Mouse (Mus musculus) heart, embryonic 11.5 days (tissue): ENCODE data around the gene Sf3a2. TPM values are rescaled to one million over a fixed set of nuclear protein-coding genes. Genes with fewer than 3 reads are reported as not detected.
A peak's percentile ranks its signal among the peaks of the same experiment; 100 is the strongest.

Source experiments
- ATAC-seq: fragments of 200-750 bp; cut with Nextera tagmentation; replicated peaks from 2 replicates; pipeline ENCODE4 v1.8.0; 2017; ENCODE audit warnings: moderate library complexity; ENCODE audit not compliant: insufficient number of reproducible peaks, low FRiP score, low TSS enrichment
- H3K27ac ChIP-seq: fragments of 300-500 bp; sonication (generic); 2 replicates; pipeline ENCODE4 v1.5.1; 2014; ENCODE audit warnings: mild to moderate bottlenecking, low read depth, low read length
- H3K27me3 ChIP-seq: fragments of 300-500 bp; sonication (generic); 2 replicates; pipeline ENCODE4 v1.6.1; 2014; ENCODE audit warnings: mild to moderate bottlenecking, low read length, mixed read lengths; ENCODE audit not compliant: control insufficient read depth, insufficient read depth
- H3K36me3 ChIP-seq: fragments of 300-500 bp; sonication (generic); 2 replicates; pipeline ENCODE4 v1.6.1; 2014; ENCODE audit warnings: mild to moderate bottlenecking, low read length, moderate library complexity, mixed read lengths; ENCODE audit not compliant: control insufficient read depth, insufficient read depth
- H3K4me1 ChIP-seq: fragments of 300-500 bp; sonication (generic); 2 replicates; pipeline ENCODE4 v1.6.1; 2014; ENCODE audit warnings: low read length; ENCODE audit not compliant: control insufficient read depth, insufficient read depth
- H3K4me2 ChIP-seq: fragments of 300-500 bp; sonication (generic); 2 replicates; pipeline ENCODE4 v1.6.1; 2014; ENCODE audit warnings: mild to moderate bottlenecking, moderate library complexity
- H3K4me3 ChIP-seq: fragments of 300-500 bp; sonication (generic); 2 replicates; pipeline ENCODE4 v1.5.1; 2014; ENCODE audit warnings: low read depth, low read length
- H3K9ac ChIP-seq: fragments of 300-500 bp; sonication (generic); 2 replicates; pipeline ENCODE4 v1.6.1; 2014; ENCODE audit warnings: mild to moderate bottlenecking, low read depth, low read length, moderate library complexity
- H3K9me3 ChIP-seq: fragments of 300-500 bp; sonication (generic); replicated peaks from 2 replicates; pipeline ENCODE4 v1.6.1; 2016; ENCODE audit warnings: low read length; ENCODE audit not compliant: control insufficient read depth
- WGBS: fragments of 180-500 bp; shearing (Covaris S2); extraction: QIAGEN DNeasy Blood & Tissue Kit; methylation state at CpG from one replicate; pipeline ENCODE4 v1.1.7; 2014; ENCODE audit not compliant: insufficient replicate concordance; 5-methylcytosine and 5-hydroxymethylcytosine counted together
- polyA plus RNA-seq: library from polyadenylated mRNA; unstranded; fragments of >200 nt; fragmentation: Nextera tagmentation; extraction: Ambion mirVana; gene quantifications from 2 replicates; pipeline ENCODE4 v1.2.1, GENCODE M21; 2014

Gene Sf3a2
- polyA plus RNA-seq, 1 experiment from 2014 or later = 68.6 TPM

GRCm38 (mm10) chr10:80756509-80756908 is 41.5 kb upstream of the Sf3a2 start:
- peak overlapping the region; percentile 93 for H3K4me3 ChIP-seq
- no peak for ATAC-seq
- no peaks in the 10 kb centered on the region for H3K36me3 ChIP-seq
- 45% methylated on average over 2 of the region's 2 CpGs for WGBS
- H3K4me1 ChIP-seq = peaks cover 58% of the 10 kb centered on the region
- peak overlapping the region; percentile 99 for H3K9ac ChIP-seq
- H3K27me3 ChIP-seq = no peaks in the 10 kb centered on the region
- H3K9me3 ChIP-seq = no peaks in the 10 kb centered on the region
- H3K27ac ChIP-seq = no peak overlapping the region
- H3K4me2 ChIP-seq = peak overlapping the region; percentile 79

GRCm38 (mm10) chr10:80756967-80757366 is 41.0 kb upstream of the Sf3a2 start:
- WGBS = 68% methylated on average over 4 of the region's 4 CpGs
- peak overlapping the region; percentile 46; the same call in 1 of the 2 replicates for H3K9ac ChIP-seq
- H3K9me3 ChIP-seq = no peaks in the 10 kb centered on the region
- H3K27me3 ChIP-seq = no peaks in the 10 kb centered on the region
- no peaks in the 10 kb centered on the region for H3K36me3 ChIP-seq
- no peak overlapping the region for H3K27ac ChIP-seq
- no peak for ATAC-seq
- peak overlapping the region; percentile 93 for H3K4me3 ChIP-seq
- peaks cover 58% of the 10 kb centered on the region for H3K4me1 ChIP-seq
- H3K4me2 ChIP-seq = peak overlapping the region; percentile 79

GRCm38 (mm10) chr10:80757717-80758116 is 40.3 kb upstream of the Sf3a2 start:
- H3K4me2 ChIP-seq = peak overlapping the region; percentile 79
- no peak for ATAC-seq
- peak overlapping the region; percentile 40; the same call in 1 of the 2 replicates for H3K9ac ChIP-seq
- H3K36me3 ChIP-seq = no peaks in the 10 kb centered on the region; the same call in 1 of the 2 replicates
- WGBS = 29% methylated on average over 5 of the region's 5 CpGs
- H3K4me1 ChIP-seq = peaks cover 51% of the 10 kb centered on the region
- no peaks in the 10 kb centered on the region for H3K27me3 ChIP-seq
- H3K4me3 ChIP-seq = 0 out of 2 replicates have a peak overlapping the region, but pooled peaks have one; percentile 3
- no peaks in the 10 kb centered on the region for H3K9me3 ChIP-seq
- no peak overlapping the region for H3K27ac ChIP-seq

GRCm38 (mm10) chr10:80758651-80759050 is 39.3 kb upstream of the Sf3a2 start:
- Histone ChIP-seq H3K4me3 (no peak overlapping the region), H3K4me1 (peaks cover 51% of the 10 kb centered on the region), H3K9me3 (no peaks in the 10 kb centered on the region), H3K4me2 (no peak overlapping the region), H3K9ac (no peak overlapping the region), H3K27me3 (no peaks in the 10 kb centered on the region), H3K27ac (no peak overlapping the region; the same call in 1 of the 2 replicates), H3K36me3 (no peaks in the 10 kb centered on the region; the same call in 1 of the 2 replicates)
- ATAC-seq = no peak
- WGBS = 72% methylated on average over 7 of the region's 7 CpGs

GRCm38 (mm10) chr10:80760596-80761524 is 37.1 kb upstream of the Sf3a2 start:
- no peak for ATAC-seq
- H3K9me3 ChIP-seq = no peaks in the 10 kb centered on the region
- H3K27ac ChIP-seq = no peak overlapping the region
- H3K9ac ChIP-seq = peak overlapping the region; percentile 43; the same call in 1 of the 2 replicates
- H3K4me2 ChIP-seq = no peak overlapping the region; the same call in 1 of the 2 replicates
- WGBS = 79% methylated on average over 4 of the region's 4 CpGs
- H3K27me3 ChIP-seq = no peaks in the 10 kb centered on the region
- H3K36me3 ChIP-seq = no peaks in the 10 kb centered on the region; the same call in 1 of the 2 replicates
- no peak overlapping the region for H3K4me3 ChIP-seq
- peaks cover 51% of the 10 kb centered on the region for H3K4me1 ChIP-seq

GRCm38 (mm10) chr10:80761821-80762220 is 36.2 kb upstream of the Sf3a2 start:
- H3K4me2 ChIP-seq = no peak overlapping the region
- H3K36me3 ChIP-seq = peaks cover 3% of the 10 kb centered on the region
- no peak overlapping the region for H3K27ac ChIP-seq
- H3K4me3 ChIP-seq = no peak overlapping the region
- no peaks in the 10 kb centered on the region for H3K9me3 ChIP-seq
- H3K9ac ChIP-seq = no peak overlapping the region
- H3K27me3 ChIP-seq = no peaks in the 10 kb centered on the region
- H3K4me1 ChIP-seq = peaks cover 48% of the 10 kb centered on the region
- WGBS = 77% methylated on average over 3 of the region's 3 CpGs
- ATAC-seq = no peak

GRCm38 (mm10) chr10:80763502-80763901 is 34.5 kb upstream of the Sf3a2 start:
- H3K4me1 ChIP-seq = peaks cover 31% of the 10 kb centered on the region
- ATAC-seq = no peak
- no peak overlapping the region for H3K9ac ChIP-seq
- 86% methylated on average over 2 of the region's 2 CpGs for WGBS
- no peaks in the 10 kb centered on the region for H3K9me3 ChIP-seq
- no peak overlapping the region for H3K4me3 ChIP-seq
- peaks cover 9% of the 10 kb centered on the region for H3K36me3 ChIP-seq
- no peak overlapping the region for H3K27ac ChIP-seq
- H3K27me3 ChIP-seq = no peaks in the 10 kb centered on the region
- no peak overlapping the region for H3K4me2 ChIP-seq

- H3K27ac ChIP-seq = no peak overlapping the region
- no peak overlapping the region for H3K4me3 ChIP-seq
- ATAC-seq = no peak
- peaks cover 18% of the 10 kb centered on the region for H3K36me3 ChIP-seq
- no peaks in the 10 kb centered on the region for H3K9me3 ChIP-seq
- 68% methylated on average over 2 of the region's 2 CpGs for WGBS
- H3K4me2 ChIP-seq = no peak overlapping the region
- H3K4me1 ChIP-seq = peaks cover 12% of the 10 kb centered on the region
- no peak overlapping the region for H3K9ac ChIP-seq
- no peaks in the 10 kb centered on the region for H3K27me3 ChIP-seq
Observed at GRCm38 (mm10) chr10:80765746-80766145, 32.3 kb upstream of the Sf3a2 start.
